Mouse (Mus musculus): ENCODE measurements at regions not wholly inside any gene's neighbourhood (a gene's known extent, or its start where the extent isn't known, plus 50 kb on each side); places are given as distances from the start of the nearest gene placed in this dataset.

DNA sequence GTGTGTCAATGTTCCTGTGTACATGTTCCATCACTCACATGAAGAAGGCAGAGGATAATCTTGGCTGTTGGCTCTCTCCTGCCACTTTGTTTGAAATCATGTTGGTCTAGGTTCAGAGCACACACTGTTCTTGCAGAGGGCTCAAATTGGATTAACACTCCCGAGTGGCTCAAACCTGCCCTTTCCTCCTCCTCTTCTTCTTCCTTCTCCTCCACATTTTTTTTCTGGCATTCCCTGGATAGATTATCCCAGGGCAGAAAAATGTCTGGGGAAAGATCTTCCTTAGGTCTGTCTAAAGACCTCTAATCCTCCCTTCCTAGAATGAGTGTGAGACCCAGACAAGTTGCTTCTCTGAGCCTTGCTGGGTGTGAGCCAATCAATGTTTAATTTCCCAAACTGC lies 594.4 kb upstream of the 3110018I06Rik start:
- Histone ChIP-seq H3K9me3 (replicated peaks; ENCODE audit: control insufficient read depth, low read length, poor library complexity, severe bottlenecking) (no peaks in the 10 kb centered on the region), H3K4me3 (ENCODE audit: low read depth, low read length) (no peak overlapping the region), H3K27ac (ENCODE audit: low read length) (no peak overlapping the region), H3K36me3 (ENCODE audit: control insufficient read depth, insufficient read depth, low read length) (no peaks in the 10 kb centered on the region), H3K4me1 (ENCODE audit: control insufficient read depth, insufficient read depth, low read length) (no peaks in the 10 kb centered on the region), H3K4me2 (ENCODE audit: low read length) (no peak overlapping the region), H3K9ac (ENCODE audit: low read depth, low read length) (no peak overlapping the region), H3K27me3 (ENCODE audit: control insufficient read depth, insufficient read depth, low read depth, low read length) (no peaks in the 10 kb centered on the region)
- ATAC-seq: no peak
- WGBS: 20% methylated on average over 1 of the region's 1 CpGs

- WGBS: 81% methylated on average over 5 of the region's 5 CpGs
- Histone ChIP-seq H3K4me1 (ENCODE audit: control insufficient read depth, insufficient read depth, low read length) (no peaks in the 10 kb centered on the region), H3K9me3 (replicated peaks; ENCODE audit: control insufficient read depth, low read length, poor library complexity, severe bottlenecking) (no peaks in the 10 kb centered on the region), H3K4me3 (ENCODE audit: low read depth, low read length) (no peak overlapping the region), H3K9ac (ENCODE audit: low read depth, low read length) (no peak overlapping the region), H3K4me2 (ENCODE audit: low read length) (no peak overlapping the region), H3K27me3 (ENCODE audit: control insufficient read depth, insufficient read depth, low read depth, low read length) (no peaks in the 10 kb centered on the region), H3K27ac (ENCODE audit: low read length) (no peak overlapping the region), H3K36me3 (ENCODE audit: control insufficient read depth, insufficient read depth, low read length) (no peaks in the 10 kb centered on the region)
- no peak for ATAC-seq
Observed at GRCm38 (mm10) chr12:106904202-106904601, 584.2 kb upstream of the 3110018I06Rik start.

- H3K9me3 ChIP-seq (replicated peaks; ENCODE audit: control insufficient read depth, low read length, poor library complexity, severe bottlenecking): no peaks in the 10 kb centered on the region
- H3K9ac ChIP-seq (ENCODE audit: low read depth, low read length): no peak overlapping the region
- no peak overlapping the region for H3K27ac ChIP-seq (ENCODE audit: low read length)
- no peaks in the 10 kb centered on the region for H3K36me3 ChIP-seq (ENCODE audit: control insufficient read depth, insufficient read depth, low read length)
- no peak for ATAC-seq
- H3K27me3 ChIP-seq (ENCODE audit: control insufficient read depth, insufficient read depth, low read depth, low read length): no peaks in the 10 kb centered on the region
- no peaks in the 10 kb centered on the region for H3K4me1 ChIP-seq (ENCODE audit: control insufficient read depth, insufficient read depth, low read length)
- H3K4me3 ChIP-seq (ENCODE audit: low read depth, low read length): no peak overlapping the region
- H3K4me2 ChIP-seq (ENCODE audit: low read length): no peak overlapping the region
- 35% methylated on average over 3 of the region's 3 CpGs for WGBS
Observed at GRCm38 (mm10) chr12:106912782-106913181, 575.6 kb upstream of the 3110018I06Rik start.

GRCm38 (mm10) chr12:106922571-106922991 lies 565.9 kb upstream of the 3110018I06Rik start:
- H3K4me3 ChIP-seq (ENCODE audit: low read depth, low read length): no peak overlapping the region
- H3K27me3 ChIP-seq (ENCODE audit: control insufficient read depth, insufficient read depth, low read depth, low read length): no peaks in the 10 kb centered on the region
- H3K9ac ChIP-seq (ENCODE audit: low read depth, low read length): no peak overlapping the region
- no peak for ATAC-seq
- H3K4me2 ChIP-seq (ENCODE audit: low read length): no peak overlapping the region
- no peak overlapping the region for H3K27ac ChIP-seq (ENCODE audit: low read length)
- no peaks in the 10 kb centered on the region for H3K9me3 ChIP-seq (replicated peaks; ENCODE audit: control insufficient read depth, low read length, poor library complexity, severe bottlenecking)
- 59% methylated on average over 12 of the region's 12 CpGs for WGBS
- no peaks in the 10 kb centered on the region for H3K36me3 ChIP-seq (ENCODE audit: control insufficient read depth, insufficient read depth, low read length)
- H3K4me1 ChIP-seq (ENCODE audit: control insufficient read depth, insufficient read depth, low read length): no peaks in the 10 kb centered on the region; the same call in 1 of the 2 replicates

- no peaks in the 10 kb centered on the region for H3K9me3 ChIP-seq (replicated peaks; ENCODE audit: control insufficient read depth, low read length, poor library complexity, severe bottlenecking)
- no peak overlapping the region for H3K4me3 ChIP-seq (ENCODE audit: low read depth, low read length)
- no peaks in the 10 kb centered on the region for H3K36me3 ChIP-seq (ENCODE audit: control insufficient read depth, insufficient read depth, low read length)
- 40% methylated on average over 5 of the region's 5 CpGs for WGBS
- no peaks in the 10 kb centered on the region for H3K27me3 ChIP-seq (ENCODE audit: control insufficient read depth, insufficient read depth, low read depth, low read length)
- no peak for ATAC-seq
- no peak overlapping the region for H3K4me2 ChIP-seq (ENCODE audit: low read length)
- no peak overlapping the region for H3K27ac ChIP-seq (ENCODE audit: low read length)
- peaks cover 6% of the 10 kb centered on the region for H3K4me1 ChIP-seq (ENCODE audit: control insufficient read depth, insufficient read depth, low read length)
- no peak overlapping the region for H3K9ac ChIP-seq (ENCODE audit: low read depth, low read length)
Observed at GRCm38 (mm10) chr12:106928389-106928788, 560.0 kb upstream of the 3110018I06Rik start.

- ATAC-seq: no peak
- H3K9me3 ChIP-seq (replicated peaks; ENCODE audit: control insufficient read depth, low read length, poor library complexity, severe bottlenecking): no peaks in the 10 kb centered on the region
- H3K36me3 ChIP-seq (ENCODE audit: control insufficient read depth, insufficient read depth, low read length): no peaks in the 10 kb centered on the region
- peaks cover 6% of the 10 kb centered on the region for H3K4me1 ChIP-seq (ENCODE audit: control insufficient read depth, insufficient read depth, low read length)
- WGBS: 86% methylated on average over 13 of the region's 13 CpGs
- H3K27me3 ChIP-seq (ENCODE audit: control insufficient read depth, insufficient read depth, low read depth, low read length): no peaks in the 10 kb centered on the region
- H3K9ac ChIP-seq (ENCODE audit: low read depth, low read length): no peak overlapping the region
- no peak overlapping the region for H3K4me3 ChIP-seq (ENCODE audit: low read depth, low read length)
- H3K4me2 ChIP-seq (ENCODE audit: low read length): no peak overlapping the region
- no peak overlapping the region for H3K27ac ChIP-seq (ENCODE audit: low read length)
Observed at GRCm38 (mm10) chr12:106929161-106929560, 559.3 kb upstream of the 3110018I06Rik start.

- WGBS: 69% methylated on average over 3 of the region's 3 CpGs
- no peak overlapping the region for H3K4me3 ChIP-seq (ENCODE audit: low read depth, low read length)
- H3K27ac ChIP-seq (ENCODE audit: low read length): no peak overlapping the region
- H3K4me1 ChIP-seq (ENCODE audit: control insufficient read depth, insufficient read depth, low read length): peaks cover 6% of the 10 kb centered on the region
- no peaks in the 10 kb centered on the region for H3K9me3 ChIP-seq (replicated peaks; ENCODE audit: control insufficient read depth, low read length, poor library complexity, severe bottlenecking)
- no peak for ATAC-seq
- H3K36me3 ChIP-seq (ENCODE audit: control insufficient read depth, insufficient read depth, low read length): no peaks in the 10 kb centered on the region
- H3K9ac ChIP-seq (ENCODE audit: low read depth, low read length): no peak overlapping the region
- H3K27me3 ChIP-seq (ENCODE audit: control insufficient read depth, insufficient read depth, low read depth, low read length): no peaks in the 10 kb centered on the region
- no peak overlapping the region for H3K4me2 ChIP-seq (ENCODE audit: low read length)
Observed at GRCm38 (mm10) chr12:106931591-106931990, 556.8 kb upstream of the 3110018I06Rik start.

- H3K4me2 ChIP-seq (ENCODE audit: low read length): no peak overlapping the region
- no peak overlapping the region for H3K9ac ChIP-seq (ENCODE audit: low read depth, low read length)
- H3K27me3 ChIP-seq (ENCODE audit: control insufficient read depth, insufficient read depth, low read depth, low read length): no peaks in the 10 kb centered on the region
- H3K4me3 ChIP-seq (ENCODE audit: low read depth, low read length): no peak overlapping the region
- ATAC-seq: no peak
- H3K4me1 ChIP-seq (ENCODE audit: control insufficient read depth, insufficient read depth, low read length): no peaks in the 10 kb centered on the region
- WGBS: 78% methylated on average over 12 of the region's 12 CpGs
- H3K27ac ChIP-seq (ENCODE audit: low read length): no peak overlapping the region
- H3K9me3 ChIP-seq (replicated peaks; ENCODE audit: control insufficient read depth, low read length, poor library complexity, severe bottlenecking): no peaks in the 10 kb centered on the region
- no peaks in the 10 kb centered on the region for H3K36me3 ChIP-seq (ENCODE audit: control insufficient read depth, insufficient read depth, low read length)
Observed at GRCm38 (mm10) chr12:106939381-106939780, 549.1 kb upstream of the 3110018I06Rik start.

- H3K4me1 ChIP-seq (ENCODE audit: control insufficient read depth, insufficient read depth, low read length): no peaks in the 10 kb centered on the region
- no peaks in the 10 kb centered on the region for H3K36me3 ChIP-seq (ENCODE audit: control insufficient read depth, insufficient read depth, low read length)
- no peaks in the 10 kb centered on the region for H3K27me3 ChIP-seq (ENCODE audit: control insufficient read depth, insufficient read depth, low read depth, low read length)
- H3K4me2 ChIP-seq (ENCODE audit: low read length): no peak overlapping the region
- no peaks in the 10 kb centered on the region for H3K9me3 ChIP-seq (replicated peaks; ENCODE audit: control insufficient read depth, low read length, poor library complexity, severe bottlenecking)
- no peak overlapping the region for H3K9ac ChIP-seq (ENCODE audit: low read depth, low read length)
- H3K27ac ChIP-seq (ENCODE audit: low read length): no peak overlapping the region
- H3K4me3 ChIP-seq (ENCODE audit: low read depth, low read length): no peak overlapping the region
- ATAC-seq: no peak
- WGBS: 9% methylated on average over 5 of the region's 5 CpGs
Observed at GRCm38 (mm10) chr12:106943874-106944273, 544.6 kb upstream of the 3110018I06Rik start.

Measured in midbrain, embryonic 16.5 days (tissue).